1 mouse cellular context compared by ENCODE assay signal in the genomic region with DNA sequence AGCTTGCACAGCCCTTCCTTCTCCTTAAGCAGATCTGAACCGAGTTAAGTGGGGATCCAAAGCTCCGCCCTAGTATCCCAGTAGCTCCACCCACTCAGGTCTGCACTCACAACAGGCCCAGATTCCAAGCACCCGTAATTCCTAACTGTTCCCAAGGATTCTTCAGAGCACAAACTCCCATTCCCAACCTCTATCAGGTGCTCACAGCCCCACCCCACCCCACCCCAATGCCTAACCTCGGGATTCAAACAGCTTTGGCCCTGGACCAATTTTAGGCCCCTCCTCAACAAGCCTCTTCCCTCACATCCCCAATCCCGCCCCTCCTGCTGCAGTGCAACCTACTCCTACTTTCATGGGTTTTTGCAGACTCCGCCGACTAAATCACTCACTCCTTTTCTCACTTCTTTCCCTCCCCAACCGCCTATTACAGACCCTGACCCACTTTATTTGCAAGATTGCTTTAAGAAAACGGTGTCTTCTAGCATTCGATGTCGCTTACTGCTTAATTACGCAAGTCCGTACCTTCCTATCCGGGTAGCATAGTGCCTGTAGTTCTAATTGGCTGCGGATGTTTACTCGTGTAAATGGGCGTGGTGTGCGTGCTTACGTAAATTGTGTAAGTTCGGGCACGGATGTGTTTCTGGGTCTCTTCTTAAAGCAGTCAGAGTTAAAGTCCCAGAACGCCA.
TF ChIP-seq lines count a peak whose summit lies in the region.

Gene 1110012L19Rik (plus strand): TSS at position 602 of the 686 bp plus-strand sequence.

TF ChIP-seq in CH12.LX, 34 proteins besides CTCF, POLR2A, EP300 and RAD21 (continued from another document):
- no peak for TF ChIP-seq RCOR1 (conservative IDR thresholded peaks at IDR 0.05; ENCODE audit: low read depth, low read length)
- TF ChIP-seq SIN3A (IDR thresholded peaks at IDR 0.05; ENCODE audit: low read length), result no peak
- TF ChIP-seq ELF1 (IDR thresholded peaks at IDR 0.05; ENCODE audit: low read depth, low read length), result peak; percentile 55
- TF ChIP-seq KAT2A (IDR thresholded peaks at IDR 0.05; ENCODE audit: insufficient replicate concordance, low read length), result no peak
